Mouse (Mus musculus) gastrocnemius, postnatal 14 days (tissue): ENCODE results near the gene Gli3. TPM values are rescaled to one million over a fixed set of nuclear protein-coding genes. Genes with fewer than 3 reads are reported as not detected.
A peak's percentile ranks its signal among the peaks of the same experiment; 100 is the strongest.

Experiments
- DNase-seq: peaks from one replicate; pipeline ENCODE4 v3.0.0; 2021; ENCODE audit warnings: mixed read lengths
- intact Hi-C: fragments of 180-260 bp; cut with DNase I; formaldehyde crosslinking; loops from one replicate; pipeline ENCODE4 v1.15.1; 2025; ENCODE audit warnings: low total_unique reads
- long read RNA-seq, 2 experiments: library from polyadenylated mRNA; stranded (forward); transcript quantifications; one replicate each; pipeline ENCODE4 v2.0.0; 2021
- total RNA-seq, 2 experiments: library from RNA; stranded (reverse); gene quantifications; 2 replicates each; pipeline ENCODE4 v1.2.3; 2021

Gene Gli3
- total RNA-seq, result 1 to 10 TPM; 2.6 to 4.6 TPM
- long read RNA-seq, experiment 1, result 0 reads
- long read RNA-seq, experiment 2, partial matches to known transcripts, result 0 of 2 reads
- long read RNA-seq, experiment 2, other reads (novel, unspliced or antisense), result 2 of 2 reads

- peak; percentile 80 for DNase-seq
- intact Hi-C loops, result loop anchor here (10.0 kb wide), 1 partner anchor 252 kb away; no protein-coding TSS in a partner anchor
Observed at GRCm38 (mm10) chr13:15462830-15463491, at the start of gene Gli3. TSS of gene Gli3 (plus strand) at chr13:15463235.

DNA sequence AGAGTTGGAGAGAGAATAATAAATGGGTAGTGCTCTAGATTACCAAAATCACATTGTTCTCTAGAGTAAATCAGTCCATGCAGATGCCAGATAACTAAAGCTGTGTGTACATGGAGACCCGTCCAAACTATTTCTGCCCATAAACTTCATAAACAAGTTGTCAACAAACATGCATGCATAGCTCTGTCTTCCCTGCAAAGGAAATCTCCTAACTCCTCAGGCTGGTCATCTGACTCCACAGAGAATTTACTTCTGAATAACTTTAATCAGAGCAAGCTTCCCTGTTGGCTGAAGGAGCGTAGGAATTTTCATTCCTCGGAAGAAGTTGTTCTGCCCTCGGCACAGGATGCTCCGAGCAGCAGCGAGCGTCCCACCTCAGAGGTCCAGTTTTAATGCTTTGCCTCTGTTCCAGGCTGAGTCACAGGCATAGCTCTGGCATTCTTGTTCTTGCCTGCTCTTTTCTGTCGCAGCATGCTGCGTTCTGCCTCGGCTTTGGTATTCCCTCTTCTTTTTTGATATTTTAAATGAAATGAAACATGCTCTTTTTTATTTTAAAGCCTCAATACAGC, 41.8 kb upstream of the Gli3 start:
- no peak for DNase-seq
- intact Hi-C loops, result no loop called here

DNA sequence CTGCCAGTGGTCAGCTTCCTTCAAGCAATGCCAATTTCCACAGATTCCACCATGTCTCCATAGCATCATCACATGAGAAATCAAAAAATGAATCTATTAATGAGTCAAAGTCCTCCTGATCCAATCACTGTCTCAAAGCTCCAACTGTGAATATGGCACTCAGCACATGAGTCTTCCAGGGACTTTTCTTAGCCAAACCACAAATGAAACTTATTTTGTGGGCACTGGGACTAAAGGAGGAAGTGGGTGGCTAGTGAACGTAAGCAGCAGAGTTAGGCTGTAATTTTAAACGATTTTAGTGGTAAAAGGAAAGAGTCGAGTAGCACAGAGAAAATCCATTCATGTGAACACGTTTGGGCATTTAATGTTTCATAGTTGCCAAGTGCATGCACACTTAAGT, 21.0 kb upstream of the Gli3 start:
- no peak for DNase-seq
- intact Hi-C loops, result no loop called here

DNA sequence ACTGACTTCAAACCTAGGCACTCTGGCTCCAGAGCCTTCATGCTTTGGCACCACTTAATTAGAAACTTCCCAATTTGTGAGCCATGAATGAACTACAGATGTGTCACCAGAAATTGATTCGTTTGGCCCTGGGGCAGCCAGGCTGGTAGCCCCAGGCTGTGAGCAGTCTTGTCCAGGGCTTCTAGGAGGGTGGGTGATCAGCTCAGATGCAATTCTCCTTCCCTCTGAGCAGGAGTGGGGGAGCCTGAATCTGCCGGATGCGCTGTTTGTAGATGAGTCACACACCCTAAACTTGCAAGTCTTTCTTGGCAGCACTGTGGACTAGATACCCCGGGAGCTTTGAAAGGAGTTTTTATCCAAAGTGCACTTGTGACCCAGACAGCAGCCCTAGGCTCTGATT, 18.7 kb upstream of the Gli3 start:
- intact Hi-C loops, result no loop called here
- no peak for DNase-seq

GRCm38 (mm10) chr13:15445591-15445990, 17.4 kb upstream of the Gli3 start:
- no peak for DNase-seq
- intact Hi-C loops, result no loop called here

DNA sequence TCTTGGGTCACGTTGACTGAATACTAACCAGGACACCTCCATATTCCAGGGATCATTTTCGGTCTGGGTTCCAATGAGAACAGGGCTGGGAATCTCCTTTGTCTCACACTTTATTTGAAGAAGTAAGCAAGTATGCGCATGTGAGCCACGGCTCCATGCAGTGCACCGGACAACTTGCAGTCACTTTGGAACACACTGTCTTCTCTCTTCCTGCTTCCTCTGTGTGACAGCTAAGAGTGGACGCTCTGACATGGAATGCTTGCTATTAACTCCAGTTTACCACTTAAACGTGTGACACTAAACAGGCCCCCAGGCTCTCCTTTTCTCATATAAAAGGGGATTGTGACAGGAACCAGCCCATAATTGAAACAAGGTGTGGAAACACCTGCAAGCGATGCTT, 17.0 kb upstream of the Gli3 start:
- DNase-seq, result no peak
- intact Hi-C loops, result no loop called here

GRCm38 (mm10) chr13:15446782-15447564, 16.1 kb upstream of the Gli3 start:
- no peak for DNase-seq
- intact Hi-C loops, result no loop called here

- DNase-seq, result no peak
Observed at GRCm38 (mm10) chr13:15450941-15451340, 12.1 kb upstream of the Gli3 start.

GRCm38 (mm10) chr13:15457841-15458240, 5.2 kb upstream of the Gli3 start:
- no peak for DNase-seq
- intact Hi-C loops, result no loop called here

More at GRCm38 (mm10) chr13:15450941-15451340, 12.1 kb upstream of the Gli3 start:
- intact Hi-C loops, result no loop called here

DNA sequence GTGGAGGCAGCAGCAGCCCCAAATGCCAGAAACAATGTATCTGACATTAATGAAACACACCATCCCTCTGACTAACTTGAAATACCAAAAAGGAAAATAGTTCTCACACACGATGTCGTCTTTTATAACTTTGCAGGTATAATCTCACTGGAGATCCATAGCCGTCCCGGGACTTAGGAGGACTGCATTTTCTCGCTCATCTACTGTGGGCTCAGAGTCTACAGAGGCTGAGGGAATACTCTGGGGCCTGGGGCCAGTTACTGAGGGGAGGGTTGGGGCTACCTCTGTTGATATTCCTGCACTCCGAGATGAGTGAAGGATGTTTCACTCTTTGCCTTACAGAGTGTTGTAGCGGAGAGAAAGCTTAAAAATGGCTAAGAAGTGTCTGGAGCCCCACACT, 1.1 kb upstream of the Gli3 start:
- intact Hi-C loops, result loop anchor here (10.0 kb wide), 1 partner anchor 253 kb away; no protein-coding TSS in a partner anchor
- no peak for DNase-seq

- intact Hi-C loops, result loop anchor here (10.0 kb wide), 1 partner anchor 251 kb away; no protein-coding TSS in a partner anchor
- peak; percentile 70 for DNase-seq
Observed at GRCm38 (mm10) chr13:15463492-15464080, 551 bp downstream of the Gli3 start.

DNA sequence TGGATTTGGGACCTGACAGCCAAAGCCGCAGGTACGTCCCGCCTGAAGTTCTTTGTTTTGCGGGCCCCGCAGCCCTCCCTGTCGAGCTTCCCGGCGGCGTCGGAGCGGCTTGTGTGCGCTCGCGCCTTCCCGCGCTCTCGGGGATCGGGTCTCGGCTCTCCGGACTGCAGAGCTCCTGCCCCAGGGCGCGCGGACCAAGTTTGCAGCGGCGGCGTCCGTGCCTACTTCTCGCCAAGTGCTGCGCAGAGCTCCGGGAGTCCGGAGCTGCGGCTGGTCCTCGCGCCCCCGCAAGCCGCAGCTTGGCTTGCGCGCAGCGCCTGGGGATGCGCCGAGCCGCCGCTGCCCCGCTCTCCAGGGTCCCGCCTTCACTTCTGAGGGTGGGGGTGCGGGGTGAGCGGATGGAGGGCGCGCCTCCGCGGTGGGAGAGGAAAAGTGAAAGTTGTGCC, 1.1 kb downstream of the Gli3 start:
- peak; percentile 57 for DNase-seq
- intact Hi-C loops, result loop anchor here (10.0 kb wide), 1 partner anchor 251 kb away; no protein-coding TSS in a partner anchor

- intact Hi-C loops, result loop anchor here (10.0 kb wide), 1 partner anchor 250 kb away; no protein-coding TSS in a partner anchor
Observed at GRCm38 (mm10) chr13:15464741-15465250, 1.8 kb downstream of the Gli3 start.

GRCm38 (mm10) chr13:15466496-15466895, 3.5 kb downstream of the Gli3 start:
- intact Hi-C loops, result loop anchor here (10.0 kb wide), 1 partner anchor 248 kb away; no protein-coding TSS in a partner anchor
- DNase-seq, result no peak

More at GRCm38 (mm10) chr13:15464741-15465250, 1.8 kb downstream of the Gli3 start:
- no peak for DNase-seq

DNA sequence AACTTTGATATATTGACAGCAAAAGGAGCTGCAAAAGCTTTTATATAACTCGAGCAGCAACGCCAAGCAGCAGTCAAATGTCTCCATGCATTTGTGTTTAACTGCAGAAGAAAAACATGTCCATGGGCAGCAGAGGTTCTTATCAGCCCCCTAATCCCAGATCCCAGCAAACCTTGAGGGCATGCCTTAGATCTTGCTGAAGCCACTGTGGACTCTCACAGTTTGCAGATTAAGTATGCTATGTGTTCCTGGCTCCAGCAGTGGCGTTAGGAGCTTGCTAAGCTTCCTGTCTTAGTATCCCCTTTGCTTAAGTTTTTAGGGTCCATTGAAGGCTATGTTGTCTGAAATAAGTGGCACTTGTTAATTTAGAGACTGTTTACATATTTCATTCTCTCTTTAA, 4.4 kb downstream of the Gli3 start:
- intact Hi-C loops, result loop anchor here (10.0 kb wide), 1 partner anchor 247 kb away; no protein-coding TSS in a partner anchor
- DNase-seq, result no peak

GRCm38 (mm10) chr13:15468421-15468820, 5.4 kb downstream of the Gli3 start:
- no peak for DNase-seq
- intact Hi-C loops, result loop anchor here (10.0 kb wide), 1 partner anchor 246 kb away; no protein-coding TSS in a partner anchor

DNA sequence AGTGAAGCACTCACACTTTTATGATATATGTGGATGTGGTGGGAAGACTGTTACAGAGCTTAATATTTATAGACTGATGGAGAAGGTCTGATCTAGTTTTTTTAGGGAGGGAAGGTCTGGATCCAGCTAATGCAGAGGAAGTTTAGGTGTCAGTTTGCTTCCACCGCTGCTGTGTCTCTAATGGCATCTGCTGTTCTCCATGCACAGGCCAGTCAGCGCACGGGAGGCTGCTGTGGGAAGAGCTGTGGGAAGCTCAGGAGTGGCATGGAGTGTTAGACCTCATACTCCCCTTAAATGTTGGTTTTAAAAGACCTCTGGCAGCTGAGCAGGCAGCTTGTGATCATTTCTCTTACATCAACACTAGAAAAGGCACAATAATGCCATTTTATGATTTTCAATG, 7.0 kb downstream of the Gli3 start:
- intact Hi-C loops, result loop anchor here (5.0 kb wide), 1 partner anchor 823 kb away; no protein-coding TSS in a partner anchor
- no peak for DNase-seq

- intact Hi-C loops, result loop anchor here (5.0 kb wide), 1 partner anchor 825 kb away; no protein-coding TSS in a partner anchor
- no peak for DNase-seq
Observed at GRCm38 (mm10) chr13:15472712-15473111, 9.7 kb downstream of the Gli3 start.

- no peak for DNase-seq
- intact Hi-C loops, result loop anchor here (5.0 kb wide), 1 partner anchor 827 kb away; no protein-coding TSS in a partner anchor
Observed at GRCm38 (mm10) chr13:15474393-15474792, 11.4 kb downstream of the Gli3 start.
